Mouse (Mus musculus) CD8-positive naive resting alpha-beta T cell, adult 2 months (primary cell): ENCODE results near the gene Hsd17b14.

Source experiments
- DNase-seq, 2 experiments: peaks; one replicate each; pipeline ENCODE4 v3.0.0; 2022; ENCODE audit warnings: low read depth in 2 of 2, low spot score in 2 of 2

The Hsd17b14 gene

DNA sequence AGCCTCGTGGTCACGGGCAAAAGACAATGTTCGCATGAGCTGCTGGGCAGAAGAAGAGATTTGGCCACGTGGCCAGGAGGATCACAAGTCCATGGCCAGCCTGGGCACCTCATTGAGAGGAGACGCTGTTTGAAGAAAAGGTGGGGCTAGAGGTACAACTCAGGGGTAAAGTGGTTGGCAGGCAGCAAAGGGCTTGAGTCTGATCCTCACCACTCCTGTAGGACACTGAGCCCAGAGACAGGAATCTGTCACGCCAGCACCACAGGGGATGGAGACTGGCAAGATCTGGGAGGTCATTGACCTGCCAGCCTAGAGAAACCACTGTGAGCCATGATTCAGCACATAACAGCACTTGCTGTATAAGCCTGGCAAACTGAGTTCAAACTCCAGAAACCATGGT is 42.8 kb downstream of the Hsd17b14 start:
- no peak for DNase-seq

DNA sequence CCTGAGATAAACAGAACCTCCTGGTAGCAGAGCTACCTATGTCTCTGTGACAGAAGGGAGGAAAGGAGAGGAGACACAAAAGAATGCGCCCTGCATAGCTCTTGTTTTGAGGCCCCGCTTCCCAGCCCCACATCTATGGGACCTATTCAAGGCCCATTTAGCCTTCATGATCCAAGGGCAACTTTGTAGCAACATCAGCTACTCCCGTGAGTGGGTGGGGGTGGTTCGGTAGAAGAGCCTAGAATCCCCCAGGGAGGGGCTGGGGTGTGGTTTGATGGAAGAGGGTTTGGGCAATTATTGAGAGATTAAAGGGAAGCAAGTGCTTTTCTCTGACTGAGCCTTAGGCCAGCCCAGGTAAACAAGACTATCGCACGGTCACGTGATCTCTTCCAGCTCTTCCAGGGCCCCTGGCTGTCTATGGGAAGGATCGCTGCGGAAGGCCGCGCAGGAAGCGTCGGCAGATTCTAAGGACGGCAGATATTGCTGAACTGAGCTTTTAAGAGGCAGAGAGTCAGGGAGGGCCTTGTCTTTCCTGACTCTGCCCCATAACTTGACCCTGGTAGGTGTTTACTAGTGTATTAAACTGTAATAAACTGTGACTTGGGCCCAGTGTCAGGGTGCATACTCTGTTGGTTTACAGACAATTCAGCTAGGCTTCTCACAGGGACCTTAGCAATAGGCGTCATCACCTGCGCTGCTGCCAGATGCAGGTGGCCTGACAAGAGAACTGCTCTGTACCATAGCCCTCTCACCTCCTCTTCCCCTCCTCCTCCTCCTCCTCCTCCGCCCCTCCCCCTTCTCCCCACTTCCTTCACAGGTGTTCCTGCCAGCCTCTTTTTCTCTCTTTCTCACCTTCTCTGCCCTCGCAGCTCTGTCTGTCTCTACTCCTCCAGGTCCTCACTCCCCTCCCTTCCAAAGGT is 44.5 kb downstream of the Hsd17b14 start:
- DNase-seq, result no peak

DNA sequence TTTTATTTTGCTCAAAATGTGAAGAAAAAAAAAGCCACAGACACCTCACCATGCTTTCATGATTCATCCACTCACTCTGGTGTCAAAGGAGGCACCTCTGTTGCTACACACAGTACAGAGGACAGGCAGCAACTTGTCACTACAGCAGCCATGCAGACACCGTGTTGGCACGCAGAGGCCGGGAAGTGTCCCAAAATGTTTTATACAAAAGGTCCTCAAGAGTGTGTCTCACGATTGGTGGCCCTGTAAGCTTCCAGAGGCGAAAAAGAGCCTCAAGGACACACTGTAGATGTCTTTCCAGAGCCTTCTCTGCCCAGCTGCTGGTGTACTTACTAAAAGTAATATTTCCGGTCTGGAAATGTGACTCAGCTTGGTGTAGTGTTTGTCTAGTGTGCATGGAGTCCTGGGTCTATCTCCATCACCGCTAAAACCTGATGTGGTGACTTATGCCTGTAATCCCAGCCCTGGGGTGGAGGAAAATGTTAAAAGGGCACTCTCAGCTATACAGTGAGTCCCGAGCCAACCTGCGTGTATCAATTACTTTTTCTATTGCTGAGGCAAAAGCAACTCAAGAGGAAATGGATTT is 51.1 kb downstream of the Hsd17b14 start:
- no peak for DNase-seq

DNA sequence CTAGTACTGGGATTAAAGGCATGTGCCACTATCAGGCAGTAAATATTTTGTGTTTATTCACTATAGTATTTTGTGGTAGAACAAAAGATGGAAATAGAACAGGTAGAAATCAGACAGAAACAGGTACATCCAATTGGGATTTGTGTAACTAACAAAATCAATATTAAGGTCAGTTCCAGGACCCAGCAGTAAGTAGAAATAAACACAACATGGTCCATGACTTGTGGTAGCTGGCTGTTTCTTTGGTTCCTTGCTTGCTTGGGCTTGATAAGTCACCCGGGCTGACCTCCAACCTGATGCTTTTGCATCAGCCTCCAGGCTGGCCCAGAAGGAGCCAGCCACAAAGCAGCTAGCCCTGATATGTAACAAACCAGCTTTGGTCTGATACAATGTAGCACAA is 54.8 kb downstream of the Hsd17b14 start:
- DNase-seq, result no peak

DNA sequence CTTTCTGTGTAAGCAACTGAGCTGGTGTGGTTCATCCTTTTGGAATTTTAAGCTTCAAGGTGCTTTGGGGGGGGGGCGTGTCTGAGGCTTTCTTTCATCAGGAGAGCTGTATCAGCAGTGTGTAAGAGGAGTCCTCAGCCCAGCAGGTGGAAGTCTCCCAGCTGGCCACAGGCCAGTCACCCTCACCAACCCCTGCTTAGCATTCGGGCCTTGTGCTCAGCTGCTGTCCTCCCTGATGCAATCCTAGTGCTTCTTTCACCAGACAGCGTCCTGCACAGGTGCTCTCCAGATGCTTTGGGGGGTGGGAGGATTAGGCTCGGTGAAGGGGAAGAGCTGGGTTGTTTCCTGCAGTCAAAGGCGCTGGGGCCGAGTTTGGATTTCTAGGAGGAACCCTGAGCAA is 61.6 kb downstream of the Hsd17b14 start:
- no peak for DNase-seq

DNA sequence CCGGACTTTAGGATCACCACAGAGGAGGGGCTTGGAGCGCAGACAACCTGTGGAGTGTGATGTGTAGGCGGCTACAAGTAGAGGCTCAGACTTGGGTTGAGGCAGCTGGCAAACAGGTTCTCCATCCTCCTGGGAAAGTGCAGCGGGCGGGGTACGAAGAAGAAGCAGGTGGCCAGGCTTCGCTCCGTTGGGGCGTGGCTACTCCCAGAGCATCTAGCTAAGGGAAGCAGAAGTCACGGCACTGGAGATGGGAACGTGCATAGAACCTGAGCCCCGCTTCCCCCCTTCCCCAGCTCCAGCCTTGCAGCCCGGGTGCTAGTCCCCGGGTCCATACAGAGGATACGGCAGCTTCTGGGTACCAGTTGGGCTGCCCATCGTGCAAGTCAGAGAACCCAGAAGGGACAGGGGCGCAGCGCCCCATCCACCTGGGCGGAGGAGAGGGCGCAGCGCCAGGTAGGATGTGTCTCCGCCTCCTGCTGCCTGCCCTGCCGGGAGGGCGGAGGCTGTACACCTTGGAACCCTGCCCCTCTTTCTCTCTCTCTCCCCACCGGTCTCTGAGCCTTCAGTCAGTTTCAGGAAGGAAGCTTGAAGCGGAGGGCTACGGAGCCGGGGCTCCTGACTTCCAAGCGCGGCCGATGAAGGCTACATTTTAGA is 62.5 kb downstream of the Hsd17b14 start, which contains the start of gene Fut1:
TSS of gene Fut1 (plus strand) at position 248 of the 654 bp plus-strand sequence.
- DNase-seq, result no peak
